Mouse (Mus musculus): ENCODE measurements around the gene Unc45b.
"Not testable (repeated sequence)": the region's sequence is repeated elsewhere in the genome, so short reads cannot be mapped to it uniquely, and the experiment has no call there.

Gene Unc45b

DNA sequence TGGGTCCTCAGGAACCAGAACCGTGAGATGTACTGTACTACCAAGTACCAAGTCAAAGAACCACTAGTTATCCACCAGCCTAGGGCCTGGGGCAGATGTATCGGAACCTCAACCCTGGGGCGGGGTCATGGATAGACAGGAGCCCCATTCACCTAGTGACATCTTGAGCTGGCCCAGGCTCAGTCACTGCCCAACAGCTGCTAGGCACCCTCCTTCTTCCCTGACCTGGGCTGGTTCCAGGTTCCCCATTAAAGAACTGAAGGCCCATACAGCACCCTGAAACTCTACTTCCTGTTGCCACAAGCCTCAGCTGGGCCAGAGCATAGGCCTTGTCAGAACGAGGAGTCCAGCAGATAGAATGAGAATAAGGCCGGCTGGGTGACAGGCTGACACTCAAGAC is 10.6 kb upstream of the Unc45b start:
- DNase-seq: no peak

DNA sequence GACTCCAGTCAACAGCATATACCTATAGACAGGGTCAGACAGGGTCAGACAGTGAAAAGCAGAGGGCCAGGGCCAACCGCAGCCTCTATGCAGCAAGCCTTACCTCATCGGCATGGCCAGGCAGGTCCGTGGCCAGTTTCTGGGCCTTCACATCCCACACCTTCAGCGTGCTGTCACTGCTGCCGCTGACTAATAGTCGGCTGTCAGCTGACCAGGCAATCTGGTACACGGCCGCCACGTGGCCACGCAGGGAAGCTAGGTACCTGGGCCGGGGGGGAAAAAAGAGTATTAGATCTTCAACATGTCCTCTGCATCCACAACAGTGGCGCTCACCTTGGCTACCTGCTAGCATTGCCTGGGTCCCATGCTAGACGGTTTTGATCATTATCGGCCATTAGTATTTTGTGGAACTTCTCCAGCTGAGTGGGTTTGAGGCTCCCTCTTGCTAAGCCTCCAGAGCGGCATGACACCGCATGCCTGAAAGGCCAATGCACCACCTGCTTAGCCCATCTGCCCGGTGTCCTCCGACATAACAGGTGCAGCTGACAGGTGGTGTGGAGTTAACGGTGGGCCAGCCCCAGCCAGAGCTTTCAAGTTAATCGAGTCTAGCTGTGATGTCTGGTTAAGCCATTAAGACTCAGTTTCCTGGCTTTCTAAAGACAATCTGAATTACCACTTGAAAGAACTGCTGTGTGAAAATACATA is 8.6 kb upstream of the Unc45b start:
- DNase-seq: no peak

DNA sequence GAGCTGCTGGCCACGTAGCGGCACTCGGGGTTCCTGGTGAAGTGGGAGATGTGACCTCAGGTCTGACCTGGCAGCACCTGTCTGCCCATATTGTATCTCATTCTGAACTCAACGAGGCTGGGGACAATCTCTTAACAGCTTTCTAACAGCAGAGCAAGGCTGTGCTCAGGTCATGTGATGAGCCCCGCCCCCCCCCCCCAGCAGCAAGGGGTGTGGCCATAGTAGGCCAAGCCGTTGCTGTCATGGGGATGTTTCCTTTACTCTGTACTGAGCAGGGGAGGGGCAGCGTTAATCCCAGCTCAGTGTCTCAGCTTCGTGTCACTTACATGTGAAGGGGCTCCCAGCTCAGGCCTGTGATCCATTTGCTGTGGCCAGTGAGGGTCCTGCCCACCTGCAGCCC is 5.4 kb upstream of the Unc45b start:
- no peak for DNase-seq

DNA sequence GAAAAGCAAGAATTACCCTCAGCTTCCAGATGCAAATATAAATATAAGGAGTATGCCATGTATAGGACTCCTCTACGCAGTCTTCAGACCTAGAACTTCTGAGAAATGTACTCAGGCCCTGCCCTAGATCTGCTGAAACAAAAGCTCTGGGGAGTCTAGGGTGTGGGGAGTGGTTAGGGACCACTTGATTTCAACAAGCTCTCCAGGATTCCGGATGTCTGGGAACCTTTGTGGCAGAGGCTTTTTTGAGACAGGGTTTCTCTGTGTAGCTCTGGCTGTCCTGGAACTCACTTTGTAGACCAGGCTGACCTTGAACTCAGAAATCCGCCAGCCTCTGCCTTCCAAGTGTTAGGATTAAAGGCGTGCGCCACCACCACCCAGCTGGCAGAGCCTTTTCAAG is 4.5 kb upstream of the Unc45b start:
- no peak for DNase-seq

DNA sequence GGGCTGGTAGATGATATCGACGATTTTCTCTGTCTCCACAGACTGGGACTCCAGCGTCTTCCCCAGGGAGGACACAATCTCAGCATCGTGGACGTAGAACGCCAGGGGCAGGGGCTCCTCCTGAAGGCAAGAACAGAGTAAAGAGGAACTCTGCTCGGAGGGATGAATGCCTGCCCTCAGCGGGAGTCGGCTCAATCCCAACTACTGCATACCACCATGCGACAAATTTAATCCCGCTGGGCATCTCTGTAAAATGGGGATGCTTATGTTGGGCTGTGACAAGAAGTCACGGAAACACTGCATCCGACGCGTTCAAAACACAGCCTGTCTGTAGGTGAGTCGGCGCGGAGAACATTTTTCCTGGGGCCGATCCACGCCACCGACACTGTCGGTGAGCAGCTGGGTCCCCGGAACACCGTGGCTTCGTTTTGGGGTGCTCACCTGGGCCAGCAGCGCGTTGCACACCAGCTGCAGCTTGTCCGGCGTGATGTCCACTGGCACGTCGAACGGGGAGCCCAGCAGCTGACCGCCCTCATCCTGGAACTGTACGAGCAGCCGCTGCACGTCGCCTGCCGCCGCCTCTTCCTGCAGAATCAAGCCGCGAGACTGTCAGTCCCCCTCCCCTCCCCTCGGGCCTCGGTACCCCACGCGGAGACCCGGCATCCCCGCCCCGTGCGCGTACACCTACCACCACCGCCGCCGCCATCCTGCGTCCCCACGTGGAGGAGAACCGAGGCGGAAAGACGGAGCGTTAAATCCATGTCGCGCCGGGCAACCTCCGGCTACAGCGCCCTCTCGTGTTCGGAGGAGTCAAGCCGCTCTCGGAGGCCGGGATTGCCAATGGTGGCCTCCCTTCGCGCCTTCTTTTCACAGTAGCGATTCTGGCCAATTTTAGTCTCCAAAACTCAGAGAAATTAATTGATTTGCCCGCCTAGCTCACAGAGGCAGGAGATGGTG is 2.4 kb upstream of the Unc45b start, which contains the start of gene Nle1:
Gene Nle1, minus strand, starts transcription at position 761 of the 957 bp plus-strand sequence.
- peak; percentile 96 for DNase-seq

DNA sequence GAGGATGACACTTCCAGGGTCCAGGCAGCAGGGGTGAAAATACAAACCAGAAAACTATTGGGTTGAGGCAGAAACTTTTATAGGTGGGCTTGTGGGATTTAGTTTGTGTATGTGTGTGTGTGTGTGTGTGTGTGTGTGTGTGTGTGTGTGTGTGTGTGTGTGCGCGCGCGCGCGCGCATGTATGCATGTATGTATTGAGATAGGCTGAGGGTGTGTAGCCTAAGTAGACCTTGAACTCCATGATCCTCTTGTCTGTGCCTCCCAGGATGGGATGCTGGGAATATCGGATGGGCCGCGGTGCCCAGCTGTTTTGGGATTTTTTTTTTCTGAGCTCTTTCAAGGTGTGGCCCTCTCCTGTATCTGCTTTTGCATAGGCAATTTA is 1.8 kb upstream of the Unc45b start:
- DNase-seq: no peak

DNA sequence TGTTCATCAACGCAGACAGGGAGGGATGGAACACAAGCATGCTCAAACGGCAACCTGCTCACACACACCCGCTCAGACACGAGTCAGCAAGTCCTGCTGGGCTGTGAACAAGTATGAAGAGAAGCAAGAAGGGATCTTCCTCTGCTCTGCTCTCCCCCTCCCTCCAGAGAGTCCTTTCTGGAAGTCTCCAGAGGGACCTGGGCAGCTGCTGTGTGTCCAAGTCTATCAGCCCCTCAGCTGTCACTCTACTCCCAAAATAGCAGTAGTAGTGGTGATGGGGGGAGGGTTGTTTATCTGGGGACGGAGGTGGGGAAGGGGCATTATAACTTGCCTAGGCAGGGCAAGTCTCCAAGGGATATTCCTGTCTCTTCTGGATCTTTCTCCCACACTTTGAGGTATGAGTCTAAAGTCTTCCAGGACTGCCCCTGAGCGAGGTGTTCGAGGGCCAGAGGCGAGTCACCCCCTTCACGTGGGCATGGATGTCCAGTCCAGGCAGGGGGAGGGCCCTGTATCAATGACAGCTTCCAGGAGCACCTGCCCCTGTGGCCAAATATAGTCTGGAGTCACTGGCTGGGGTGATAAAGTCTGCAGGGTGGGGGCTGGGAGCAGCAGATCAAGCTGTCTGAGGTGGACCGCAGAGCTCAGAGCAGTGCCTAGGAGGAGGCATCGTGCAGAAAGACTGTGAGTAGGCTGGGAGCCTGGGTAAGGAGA is 484 bp downstream of the Unc45b start:
- DNase-seq: no peak

DNA sequence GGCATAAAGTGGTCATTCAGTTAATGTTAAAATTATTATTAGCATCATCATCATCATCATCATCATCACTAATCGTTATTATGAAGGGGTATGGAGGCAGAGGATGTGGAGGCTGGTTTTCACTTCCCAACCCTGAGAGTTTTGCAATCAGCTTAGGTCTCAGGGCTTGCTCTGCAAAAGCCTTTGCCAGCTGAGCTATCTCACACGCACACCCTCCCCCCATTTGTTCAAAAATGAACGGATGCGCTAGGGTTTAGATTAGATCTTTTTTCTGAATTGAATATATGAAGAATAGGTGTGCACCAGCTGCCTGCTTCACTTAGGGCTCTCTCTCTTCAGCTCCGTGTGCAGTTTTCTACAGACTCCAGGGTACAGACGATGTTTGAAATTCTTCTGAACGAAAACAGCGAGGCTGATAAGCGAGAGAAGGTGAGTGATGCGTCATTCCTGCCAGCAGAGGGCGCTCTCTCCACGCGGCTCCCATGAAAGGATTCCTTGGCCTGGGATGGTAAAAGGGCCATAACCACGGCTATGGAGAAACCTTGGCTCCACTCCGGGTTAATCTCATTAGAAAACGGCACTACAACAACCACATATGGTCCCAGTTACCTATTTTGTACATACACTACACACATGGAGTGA is 4.5 kb downstream of the Unc45b start:
- peak; percentile 80 for DNase-seq

DNA sequence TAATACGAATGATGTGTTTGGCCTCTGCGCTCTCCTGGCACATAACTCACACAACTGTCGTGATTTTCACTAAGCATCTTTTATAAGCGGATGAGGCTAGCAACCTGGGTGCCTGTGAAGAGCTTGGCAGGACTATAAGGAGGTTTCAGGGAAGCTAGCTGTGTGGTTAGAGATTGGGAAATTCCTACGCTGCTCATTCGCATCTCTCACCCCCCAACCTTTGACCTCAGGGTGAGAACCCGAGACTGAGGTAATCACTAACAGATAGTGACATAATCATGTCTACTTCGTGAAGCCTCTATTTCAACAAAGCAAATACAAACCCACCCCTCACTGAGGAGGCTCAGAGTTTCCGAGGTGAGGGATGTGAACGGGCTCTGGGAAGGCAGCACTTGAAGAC is 10.4 kb downstream of the Unc45b start:
- DNase-seq: no peak

DNA sequence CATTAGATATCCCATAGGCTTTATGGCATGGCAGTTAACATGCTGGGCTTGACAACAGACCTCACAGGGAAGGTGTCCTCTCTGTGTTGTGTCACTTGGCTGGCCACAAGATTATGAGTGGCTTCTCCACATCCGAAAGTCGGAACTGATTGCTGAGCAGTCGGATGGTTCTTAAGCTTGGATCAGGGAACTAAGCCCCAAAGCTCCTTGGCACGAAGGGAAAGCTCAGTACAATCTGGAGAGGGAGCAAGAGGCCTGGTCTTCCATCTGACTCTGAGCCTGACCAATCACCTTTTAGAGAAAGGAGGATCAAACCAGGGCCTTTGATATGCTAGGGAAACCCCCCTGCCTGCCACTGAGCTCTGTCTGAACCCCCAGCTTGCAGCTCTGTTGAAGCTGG is 11.3 kb downstream of the Unc45b start:
- no peak for DNase-seq

DNA sequence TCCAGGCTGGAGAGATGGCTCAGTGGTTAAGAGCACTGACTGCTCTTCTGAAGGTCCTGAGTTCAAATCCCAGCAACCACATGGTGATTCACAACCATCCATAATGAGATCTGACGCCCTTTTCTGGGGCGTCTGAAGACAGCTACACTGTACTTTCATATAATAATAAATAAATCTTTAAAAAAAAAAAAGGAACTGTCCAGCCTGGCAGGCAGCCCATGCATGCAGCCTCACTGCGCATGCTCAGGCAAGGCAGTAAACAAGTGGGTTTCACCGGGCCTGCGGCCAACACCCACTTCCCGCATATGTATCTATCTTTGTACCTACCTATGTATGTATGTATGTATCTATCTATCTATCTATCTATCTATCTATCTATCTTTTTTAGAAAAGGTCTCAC is 13.6 kb downstream of the Unc45b start:
- not testable (repeated sequence) for DNase-seq

DNA sequence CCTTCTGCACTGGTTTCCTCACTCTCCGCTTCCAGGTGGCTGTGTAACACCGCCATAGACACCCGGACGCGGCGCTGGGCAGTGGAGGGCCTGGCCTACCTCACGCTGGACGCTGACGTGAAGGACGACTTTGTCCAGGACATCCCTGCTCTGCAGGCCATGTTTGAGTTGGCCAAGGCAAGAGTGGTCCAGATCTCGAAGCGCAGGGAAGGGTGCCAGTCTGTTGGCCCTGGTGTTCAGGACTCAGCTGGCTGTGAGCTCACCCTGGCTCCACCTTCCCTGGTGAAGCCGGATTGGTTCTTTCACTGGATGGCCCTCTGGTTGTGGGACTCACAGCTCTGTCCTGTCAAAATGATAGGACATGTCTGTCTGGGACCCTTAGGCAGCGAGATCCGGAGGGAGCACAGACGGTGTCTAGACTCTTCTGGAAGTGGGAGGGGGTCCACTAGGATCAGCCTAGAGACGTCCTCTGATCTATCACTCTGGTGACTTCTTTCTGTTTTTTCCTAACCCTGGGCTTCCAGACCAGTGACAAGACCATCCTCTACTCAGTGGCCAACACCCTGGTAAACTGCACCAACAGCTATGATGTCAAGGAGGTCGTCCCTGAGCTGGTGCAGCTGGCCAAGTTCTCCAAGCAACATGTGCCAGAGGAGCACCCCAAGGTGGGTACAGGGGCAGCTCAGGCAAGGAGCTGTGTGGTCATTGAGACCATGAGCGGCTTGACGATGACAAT is 18.7 kb downstream of the Unc45b start:
- no peak for DNase-seq

DNA sequence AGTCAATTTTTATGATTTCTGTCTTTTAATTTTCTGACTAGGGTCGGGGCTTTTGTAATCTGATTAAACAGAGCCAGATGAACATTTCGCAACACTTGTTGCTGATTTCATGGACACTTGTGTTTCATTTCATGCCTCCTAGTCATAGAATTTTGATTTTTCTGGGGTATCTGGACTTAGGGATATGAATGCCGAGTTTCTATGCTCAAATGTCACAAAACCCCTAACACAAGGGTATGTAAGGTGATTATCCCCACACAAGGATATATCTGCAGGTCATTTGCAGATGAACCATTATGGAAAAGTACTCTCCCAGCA is 19.2 kb downstream of the Unc45b start:
- no peak for DNase-seq

DNA sequence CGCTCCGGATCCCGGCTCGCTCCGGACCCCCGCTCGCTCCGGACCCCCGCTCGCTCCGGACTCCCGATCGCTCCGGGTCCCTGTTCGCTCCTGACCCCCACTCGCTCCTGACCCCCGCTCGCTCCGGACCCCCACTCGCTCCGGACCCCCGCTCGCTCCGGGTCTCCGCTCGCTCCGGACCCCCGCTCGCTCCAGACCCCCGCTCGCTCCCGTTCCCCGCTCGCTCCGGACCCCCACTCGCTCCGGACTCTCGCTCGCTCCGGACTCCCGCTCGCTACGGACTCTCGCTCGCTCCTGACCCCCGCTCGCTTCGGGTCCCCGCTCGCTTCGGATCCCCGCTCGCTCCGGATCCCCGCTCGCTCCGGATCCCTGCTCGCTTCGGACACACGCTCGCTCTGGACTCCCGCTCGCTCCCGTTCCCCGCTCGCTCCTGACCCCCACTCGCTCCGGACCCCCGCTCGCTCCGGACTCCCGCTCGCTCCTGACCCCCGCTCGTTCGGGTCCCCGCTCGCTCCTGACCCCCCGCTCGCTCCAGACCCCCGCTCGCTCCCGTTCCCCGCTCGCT is 20.1 kb downstream of the Unc45b start:
- not testable (repeated sequence) for DNase-seq

DNA sequence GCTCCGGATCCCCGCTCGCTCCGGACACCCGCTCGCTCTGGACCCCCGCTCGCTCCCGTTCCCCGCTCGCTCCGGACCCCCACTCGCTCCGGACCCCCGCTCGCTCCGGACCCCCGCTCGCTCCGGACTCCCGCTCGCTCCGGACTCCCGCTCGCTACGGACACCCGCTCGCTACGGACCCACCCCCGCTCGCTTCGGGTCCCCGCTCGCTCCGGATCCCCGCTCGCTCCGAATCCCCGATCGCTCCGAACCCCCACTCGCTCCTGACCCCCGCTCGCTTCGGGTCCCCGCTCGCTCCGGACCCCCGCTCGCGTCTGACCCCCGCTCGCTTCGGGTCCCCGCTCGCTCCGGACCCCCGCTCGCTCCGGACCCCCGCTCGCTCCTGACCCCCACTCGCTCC is 20.8 kb downstream of the Unc45b start:
- DNase-seq: not testable (repeated sequence)

DNA sequence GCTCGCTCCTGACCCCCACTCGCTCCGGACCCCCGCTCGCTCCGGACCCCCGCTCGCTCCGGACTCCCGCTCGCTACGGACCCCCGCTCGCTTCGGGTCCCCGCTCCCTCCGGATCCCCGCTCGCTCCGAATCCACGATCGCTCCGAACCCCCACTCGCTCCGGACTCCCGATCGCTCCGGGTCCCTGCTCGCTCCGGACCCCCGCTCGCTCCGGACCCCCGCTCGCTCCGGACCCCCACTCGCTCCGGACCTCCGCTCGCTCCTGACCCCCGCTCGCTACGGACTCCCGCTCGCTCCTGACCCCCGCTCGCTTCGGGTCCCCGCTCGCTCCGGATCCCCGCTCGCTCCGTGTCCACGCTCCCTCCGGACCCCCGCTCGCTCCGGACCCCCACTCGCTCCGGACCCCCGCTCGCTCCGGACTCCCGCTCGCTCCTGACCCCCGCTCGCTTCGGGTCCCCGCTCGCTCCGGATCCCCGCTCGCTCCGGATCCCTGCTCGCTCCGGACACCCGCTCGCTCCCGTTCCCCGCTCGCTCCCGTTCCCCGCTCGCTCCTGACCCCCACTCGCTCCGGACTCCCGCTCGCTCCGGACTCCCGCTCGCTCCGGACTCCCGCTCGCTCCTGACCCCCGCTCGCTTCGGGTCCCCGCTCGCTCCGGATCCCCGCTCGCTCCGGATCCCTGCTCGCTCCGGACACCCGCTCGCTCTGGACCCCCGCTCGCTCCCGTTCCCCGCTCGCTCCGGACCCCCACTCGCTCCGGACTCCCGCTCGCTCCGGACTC is 21.5 kb downstream of the Unc45b start:
- not testable (repeated sequence) for DNase-seq

DNA sequence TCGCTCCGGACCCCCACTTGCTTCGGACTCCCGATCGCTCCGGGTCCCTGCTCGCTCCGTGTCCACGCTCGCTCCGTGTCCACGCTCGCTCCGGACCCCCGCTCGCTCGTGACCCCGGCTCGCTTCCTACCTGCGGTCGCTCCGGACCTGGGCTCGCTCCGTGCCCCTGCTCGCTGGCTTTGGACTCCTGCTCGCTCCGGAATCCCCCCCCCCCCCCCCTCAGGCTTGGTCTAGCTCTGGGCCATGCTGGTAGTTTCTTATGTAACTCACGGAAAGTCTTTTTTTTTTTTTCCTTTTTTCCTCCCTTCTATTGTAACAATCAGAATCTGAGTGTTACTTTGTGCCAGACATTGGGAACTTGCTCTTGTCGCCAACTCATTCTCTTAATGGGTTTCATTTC is 22.8 kb downstream of the Unc45b start:
- DNase-seq: no peak

DNA sequence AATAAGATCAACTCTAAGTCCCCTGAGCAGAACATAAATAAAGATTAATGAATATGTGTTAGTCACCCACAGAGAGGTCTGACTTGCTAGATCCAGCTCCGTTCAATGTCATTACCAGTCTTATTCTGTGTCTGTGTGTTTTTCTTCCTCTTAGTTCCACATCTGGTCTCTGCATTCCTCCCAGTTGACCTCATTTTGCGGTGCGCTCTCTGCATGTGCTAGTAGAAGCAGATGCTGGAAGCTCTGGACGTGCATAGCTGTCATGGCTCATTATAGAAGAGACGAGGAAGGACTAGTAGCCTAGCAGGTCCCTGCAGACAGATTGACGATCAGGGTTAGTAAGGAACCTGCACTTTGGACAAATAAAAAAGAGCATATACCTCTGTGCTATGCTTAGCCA is 33.0 kb downstream of the Unc45b start:
- no peak for DNase-seq

DNA sequence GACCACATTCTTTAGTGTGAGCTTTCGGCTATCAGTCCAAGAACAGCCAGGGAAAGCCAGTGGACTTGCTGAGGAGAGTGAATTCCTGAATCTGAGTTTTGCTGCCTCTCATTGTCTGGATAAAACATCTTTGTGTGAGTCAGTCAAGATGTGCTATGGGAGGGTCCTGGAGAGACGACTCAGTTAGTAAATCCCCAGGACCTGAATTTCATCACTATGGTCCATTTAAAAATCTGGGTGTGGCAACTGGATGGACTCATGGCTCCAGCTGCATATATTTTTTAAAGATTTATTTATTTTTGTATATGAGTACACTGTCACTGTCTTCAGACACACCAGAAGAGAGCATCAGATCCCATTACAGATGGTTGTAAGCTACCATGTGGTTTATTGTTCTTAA is 35.3 kb downstream of the Unc45b start:
- no peak for DNase-seq

DNA sequence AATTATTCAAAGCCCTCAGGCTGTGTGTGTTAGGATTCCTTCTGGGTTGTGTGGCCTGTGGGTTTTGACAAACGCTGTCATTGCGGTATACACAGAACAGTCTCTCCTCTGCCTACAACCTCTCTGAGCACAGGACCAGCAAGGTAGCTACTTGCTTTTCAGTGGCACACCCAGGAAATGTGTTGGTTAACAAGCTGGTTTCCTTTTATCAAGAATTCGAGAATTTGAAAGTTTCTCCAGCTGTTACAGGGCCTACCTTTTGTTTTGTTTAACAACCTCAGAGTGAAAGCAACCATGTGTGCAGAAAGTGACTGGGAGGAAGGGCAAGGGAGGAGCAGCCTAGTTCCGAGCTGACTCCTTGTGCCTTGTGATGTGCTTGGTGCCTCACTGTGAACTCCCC is 37.1 kb downstream of the Unc45b start:
- DNase-seq: no peak

DNA sequence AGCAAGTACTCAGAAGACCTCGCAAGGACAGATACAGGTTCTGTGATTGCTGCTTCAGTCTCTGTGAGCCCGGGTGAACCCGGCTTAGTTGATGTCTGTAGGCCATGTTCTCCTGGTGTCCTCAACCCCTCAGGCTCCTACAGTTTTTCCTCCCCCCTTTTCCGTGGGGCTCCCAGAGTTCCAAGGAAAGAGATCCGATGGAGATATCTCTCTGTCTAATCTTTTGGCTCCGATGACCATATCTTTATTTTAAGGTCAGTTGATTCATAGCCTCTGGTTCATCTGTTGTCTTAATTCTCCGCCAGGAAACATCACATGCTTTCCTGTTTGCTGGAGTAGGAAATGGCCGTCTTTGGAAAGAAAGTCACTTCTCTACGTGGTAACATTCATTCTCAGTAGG is 38.7 kb downstream of the Unc45b start:
- DNase-seq: no peak
